Mouse (Mus musculus) bone marrow, adult 2 months (tissue): ENCODE measurements around the gene Usp17la. TPM values are rescaled to one million over a fixed set of nuclear protein-coding genes. Genes with fewer than 3 reads are reported as not detected.
"Not testable (repeated sequence)": the region's sequence is repeated elsewhere in the genome, so short reads cannot be mapped to it uniquely, and the experiment has no call there.

Experiments used
- H3K27ac ChIP-seq: fragments of 200-500 bp; 2 replicates; pipeline ENCODE4 v1.5.1; 2012; ENCODE audit warnings: low read depth, mild to moderate bottlenecking, control low read depth, inconsistent platforms, low read length; ENCODE audit not compliant: control insufficient read depth, poor library complexity, insufficient read depth
- H3K4me1 ChIP-seq: fragments of 200-500 bp; 2 replicates; pipeline ENCODE4 v1.6.1; 2011; ENCODE audit warnings: low read length; ENCODE audit not compliant: control insufficient read depth, insufficient read depth
- H3K4me3 ChIP-seq: fragments of 200-500 bp; replicated peaks from 2 replicates; pipeline ENCODE3; 2011; ENCODE audit warnings: mild to moderate bottlenecking, low read depth, low read length, control low read depth; ENCODE audit not compliant: control insufficient read depth
- CTCF ChIP-seq: fragments of 200-500 bp; IDR thresholded peaks from 2 replicates; pipeline ENCODE4 v1.5.1; 2011; ENCODE audit warnings: low read length, control low read depth; ENCODE audit not compliant: control insufficient read depth, insufficient read depth
- POLR2A ChIP-seq: fragments of 200-500 bp; IDR thresholded peaks from 2 replicates; pipeline ENCODE4 v1.6.1; 2011; ENCODE audit warnings: low read depth, mild to moderate bottlenecking, control low read depth, low read length, borderline replicate concordance; ENCODE audit not compliant: control insufficient read depth
- WGBS: fragments of 180-500 bp; shearing (Covaris S2); methylation state at CpG from one replicate; pipeline ENCODE4 v1.1.7; 2018; 5-methylcytosine and 5-hydroxymethylcytosine counted together
- polyA plus RNA-seq: library from polyadenylated mRNA; stranded (reverse); fragments of >200 nt; gene quantifications from 2 replicates; pipeline ENCODE4 v1.2.4, GENCODE M21; 2011; ENCODE audit warnings: low replicate concordance; ENCODE audit not compliant: missing spikeins, insufficient read depth, insufficient read length

Gene Usp17la
- not detected in 2 replicates for polyA plus RNA-seq

GRCm38 (mm10) chr7:104856709-104857108, at the start of gene Usp17la:
TSS of gene Usp17la (plus strand) at chr7:104857009.
- not testable (repeated sequence) for H3K4me3 ChIP-seq, H3K27ac ChIP-seq, H3K4me1 ChIP-seq
- WGBS: 75% methylated on average over 2 of the region's 2 CpGs

DNA sequence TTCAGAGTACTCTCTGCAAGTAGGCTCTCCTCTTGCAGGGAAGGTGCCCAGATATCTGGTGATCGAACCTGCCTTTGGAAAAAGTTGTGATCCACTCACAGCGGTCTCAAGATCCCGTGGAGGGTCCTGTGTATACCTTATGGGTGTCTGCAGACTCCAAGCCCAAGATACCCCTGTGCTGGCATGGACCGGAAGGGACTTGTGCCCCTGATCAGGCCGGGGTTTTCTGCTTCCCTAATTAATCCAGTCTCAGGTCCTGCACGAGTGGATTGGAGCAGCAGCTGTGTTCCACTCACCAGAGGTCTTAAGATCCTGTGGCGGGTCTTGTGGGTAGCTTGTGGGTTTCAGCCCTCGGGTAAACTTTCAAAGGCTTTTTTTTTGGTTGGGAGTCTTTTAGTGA, 46.5 kb upstream of the Usp17la start:
- H3K4me1 ChIP-seq, H3K4me3 ChIP-seq: not testable (repeated sequence)
- WGBS: 66% methylated on average over 8 of the region's 8 CpGs

GRCm38 (mm10) chr7:104842503-104842902, 14.3 kb upstream of the Usp17la start, which contains the start of gene Usp17lb:
TSS of gene Usp17lb (minus strand) at chr7:104842603.
- Histone ChIP-seq H3K4me1 (no peaks in the 10 kb centered on the region), H3K27ac (no peak within 1 kb of the TSS), H3K4me3 (no peak within 1 kb of the TSS)
- TF ChIP-seq CTCF: no peak
- no peak for TF ChIP-seq POLR2A
- WGBS: 38% methylated on average over 1 of the region's 1 CpGs

More for the DNA sequence above, 46.5 kb upstream of the Usp17la start:
- not testable (repeated sequence) for H3K27ac ChIP-seq

GRCm38 (mm10) chr7:104843731-104844287, 13.0 kb upstream of the Usp17la start:
- no peak overlapping the region for H3K27ac ChIP-seq
- no peak overlapping the region for H3K4me3 ChIP-seq
- WGBS: 58% methylated on average over 1 of the region's 1 CpGs
- TF ChIP-seq CTCF (no peak), POLR2A (no peak)
- no peaks in the 10 kb centered on the region for H3K4me1 ChIP-seq

DNA sequence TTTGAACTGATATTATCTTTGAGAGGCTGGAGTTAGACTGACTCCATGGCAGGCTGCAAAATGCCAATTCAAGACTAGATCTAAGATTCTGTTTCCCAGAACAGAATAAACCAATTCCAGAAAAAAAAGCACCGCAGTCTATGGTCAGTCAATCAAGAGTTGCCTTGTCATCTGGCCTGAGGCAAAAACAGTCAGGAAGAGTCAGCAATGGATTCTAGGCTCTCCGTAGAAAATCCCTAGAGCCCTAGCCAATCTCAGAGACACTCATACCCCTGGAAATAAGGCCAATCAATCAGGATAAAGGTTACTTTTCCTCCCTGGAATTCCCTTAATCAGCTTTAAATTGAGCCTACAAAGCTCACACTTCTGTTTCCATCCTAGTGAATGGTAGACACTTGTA, 5.3 kb upstream of the Usp17la start:
- not testable (repeated sequence) for H3K27ac ChIP-seq, H3K4me3 ChIP-seq, H3K4me1 ChIP-seq
- 79% methylated on average over 2 of the region's 2 CpGs for WGBS

DNA sequence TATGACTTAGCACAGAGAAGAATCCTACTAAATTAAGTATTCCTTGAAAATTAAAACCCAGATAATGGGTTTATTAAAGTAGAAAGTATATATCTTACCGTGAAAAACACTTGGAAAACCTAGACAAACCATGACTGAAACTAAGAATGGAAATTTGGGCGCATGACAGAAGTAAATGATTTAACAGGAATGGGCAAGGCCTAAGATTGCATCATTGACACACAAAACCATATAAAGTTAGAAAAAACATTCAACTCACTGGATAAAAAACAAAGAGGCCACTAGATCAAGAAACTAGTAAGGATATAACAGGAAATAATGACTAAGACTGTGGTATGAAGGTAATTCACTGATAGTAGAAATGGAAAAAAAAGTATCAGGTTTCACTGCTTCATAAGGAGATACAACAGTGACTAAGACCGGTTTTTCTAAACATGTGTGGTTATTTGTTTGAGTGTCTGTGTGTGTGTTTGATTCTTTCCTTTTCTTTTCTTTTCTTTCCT, 1.5 kb upstream of the Usp17la start:
- TF ChIP-seq CTCF: no peak
- no peak for TF ChIP-seq POLR2A
- H3K4me1 ChIP-seq: no peaks in the 10 kb centered on the region
- no peak overlapping the region for H3K4me3 ChIP-seq
- 68% methylated on average over 3 of the region's 3 CpGs for WGBS
- no peak overlapping the region for H3K27ac ChIP-seq

DNA sequence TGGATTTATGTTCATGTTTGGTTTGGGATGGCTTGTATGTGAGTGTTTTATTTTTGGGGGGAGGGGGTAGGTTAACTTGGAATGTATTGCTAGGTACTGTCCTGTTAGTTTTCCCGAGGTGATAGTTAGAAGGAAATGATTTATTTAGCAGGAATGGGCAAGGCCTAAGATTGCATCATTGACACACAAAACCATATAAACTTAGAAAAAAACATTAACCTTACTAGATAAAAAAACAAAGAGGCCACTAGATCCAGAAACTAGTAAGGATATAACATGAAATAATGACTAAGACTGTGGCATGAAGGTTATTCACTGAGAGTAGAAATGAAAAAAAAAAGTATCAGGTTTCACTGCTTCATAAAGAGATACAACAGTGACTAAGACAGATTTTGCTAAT, 874 bp downstream of the Usp17la start:
- Histone ChIP-seq H3K4me3 (no peak overlapping the region), H3K4me1 (no peaks in the 10 kb centered on the region), H3K27ac (no peak overlapping the region)
- 60% methylated on average over 1 of the region's 1 CpGs for WGBS
- TF ChIP-seq CTCF (no peak), POLR2A (no peak)

GRCm38 (mm10) chr7:104861381-104861780, 4.6 kb downstream of the Usp17la start:
- TF ChIP-seq POLR2A (no peak), CTCF (no peak)
- 63% methylated on average over 3 of the region's 3 CpGs for WGBS
- Histone ChIP-seq H3K4me3 (no peak overlapping the region), H3K4me1 (no peaks in the 10 kb centered on the region), H3K27ac (no peak overlapping the region)

- H3K4me3 ChIP-seq: no peak within 1 kb of the TSS
- no peaks in the 10 kb centered on the region for H3K4me1 ChIP-seq
- TF ChIP-seq POLR2A: no peak
- no peak for TF ChIP-seq CTCF
- WGBS: 28% methylated on average over 1 of the region's 1 CpGs
- no peak within 1 kb of the TSS for H3K27ac ChIP-seq
Measured at GRCm38 (mm10) chr7:104877731-104878130, 20.9 kb downstream of the Usp17la start, which contains the start of gene Olfr665. TSS of gene Olfr665 (plus strand) at chr7:104878031.
